Mouse (Mus musculus): ENCODE results near the gene Cd68. TPM values are rescaled to one million over a fixed set of nuclear protein-coding genes. Genes with fewer than 3 reads are reported as not detected.

Gene Cd68
- 10.0 and 14.1 TPM in 2 replicates for polyA plus RNA-seq (2015; fragmentation: Nextera tagmentation; extraction: Ambion mirVana)

- Histone ChIP-seq H3K4me3 (replicated peaks) (no peak within 1 kb of the TSS), H3K4me1 (peaks cover 45% of the 10 kb centered on the region), H3K4me2 (no peak within 1 kb of the TSS), H3K9me3 (replicated peaks) (no peaks in the 10 kb centered on the region), H3K9ac (no peak within 1 kb of the TSS), H3K36me3 (peaks cover 78% of the 10 kb centered on the region), H3K27me3 (no peaks in the 10 kb centered on the region), H3K27ac (peak within 1 kb of the TSS; percentile 58; the same call in 1 of the 2 replicates)
- 37% methylated on average over 7 of the region's 7 CpGs for WGBS
- no peak for ATAC-seq (replicated peaks; ENCODE audit: low FRiP score)
Measured at GRCm38 (mm10) chr11:69665961-69666664, at the start of gene Cd68. Gene Cd68, minus strand, starts transcription at chr11:69666153.

DNA sequence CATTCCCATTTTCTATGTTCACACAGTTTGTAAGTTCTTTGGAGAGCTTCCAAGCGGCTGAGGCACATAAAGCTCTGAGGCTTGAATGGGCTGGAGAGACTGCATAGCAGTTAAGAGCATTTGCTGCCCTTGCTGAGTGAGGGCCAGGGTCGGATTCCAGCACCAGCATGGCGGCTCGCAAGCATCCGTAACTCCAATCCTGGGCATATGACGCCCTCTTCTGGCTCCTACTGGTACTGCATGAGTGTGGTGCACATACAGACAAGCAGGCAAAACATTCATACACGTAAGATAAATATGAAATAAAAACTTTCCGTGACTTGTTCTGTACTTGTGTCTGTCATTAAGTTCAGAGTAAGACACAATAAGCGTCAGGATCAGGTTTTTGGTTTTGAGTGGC lies 49.5 kb upstream of the Cd68 start:
- H3K4me1 ChIP-seq, result peaks cover 40% of the 10 kb centered on the region
- H3K9me3 ChIP-seq (replicated peaks), result no peaks in the 10 kb centered on the region
- no peak overlapping the region for H3K4me3 ChIP-seq (replicated peaks)
- no peak for ATAC-seq (replicated peaks; ENCODE audit: low FRiP score)
- H3K36me3 ChIP-seq, result no peaks in the 10 kb centered on the region
- H3K27me3 ChIP-seq, result no peaks in the 10 kb centered on the region
- 62% methylated on average over 9 of the region's 9 CpGs for WGBS
- H3K9ac ChIP-seq, result no peak overlapping the region
- peak overlapping the region; percentile 88 for H3K27ac ChIP-seq
- H3K4me2 ChIP-seq, result no peak overlapping the region

DNA sequence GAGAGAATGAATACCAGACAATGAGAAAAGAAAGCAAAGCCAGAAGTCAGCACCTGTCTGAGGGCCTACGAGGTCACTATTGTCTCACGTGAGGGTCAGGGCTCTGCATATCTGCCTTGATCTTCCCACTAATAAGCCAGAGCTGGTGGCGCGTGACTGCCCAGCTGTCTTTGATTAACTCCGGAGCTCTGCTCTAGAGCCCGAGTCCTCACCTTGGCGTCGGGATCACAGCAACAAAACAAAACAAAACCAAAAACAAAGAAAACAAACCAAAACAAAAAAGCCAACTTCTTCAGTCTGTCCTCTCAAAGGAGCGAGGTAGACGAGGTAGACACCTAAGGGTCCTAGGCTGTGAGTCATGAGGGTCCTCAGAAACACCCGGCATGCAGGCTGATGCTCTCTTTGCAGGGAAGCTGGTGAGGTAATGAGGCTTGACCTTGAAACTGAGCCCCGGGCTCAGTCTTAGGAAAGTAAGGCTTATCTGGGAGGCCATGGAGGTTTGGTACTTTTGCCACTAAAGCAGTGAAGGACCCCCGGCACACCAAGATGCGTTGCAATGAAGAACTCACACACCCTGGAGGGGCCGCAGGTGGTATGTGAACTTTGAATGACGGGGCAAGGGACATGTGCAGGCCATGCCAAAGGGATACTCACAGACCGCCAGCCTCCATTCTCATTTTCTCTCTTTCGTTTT lies 48.8 kb upstream of the Cd68 start:
- peak overlapping the region; percentile 15; the same call in 1 of the 2 replicates for H3K4me3 ChIP-seq (replicated peaks)
- peak; percentile 73 for ATAC-seq (replicated peaks; ENCODE audit: low FRiP score)
- no peak overlapping the region for H3K9ac ChIP-seq
- H3K4me2 ChIP-seq, result peak overlapping the region; percentile 41
- no peaks in the 10 kb centered on the region for H3K27me3 ChIP-seq
- 38% methylated on average over 18 of the region's 18 CpGs for WGBS
- H3K9me3 ChIP-seq (replicated peaks), result no peaks in the 10 kb centered on the region
- H3K36me3 ChIP-seq, result no peaks in the 10 kb centered on the region
- H3K27ac ChIP-seq, result peak overlapping the region; percentile 88
- peaks cover 40% of the 10 kb centered on the region for H3K4me1 ChIP-seq

DNA sequence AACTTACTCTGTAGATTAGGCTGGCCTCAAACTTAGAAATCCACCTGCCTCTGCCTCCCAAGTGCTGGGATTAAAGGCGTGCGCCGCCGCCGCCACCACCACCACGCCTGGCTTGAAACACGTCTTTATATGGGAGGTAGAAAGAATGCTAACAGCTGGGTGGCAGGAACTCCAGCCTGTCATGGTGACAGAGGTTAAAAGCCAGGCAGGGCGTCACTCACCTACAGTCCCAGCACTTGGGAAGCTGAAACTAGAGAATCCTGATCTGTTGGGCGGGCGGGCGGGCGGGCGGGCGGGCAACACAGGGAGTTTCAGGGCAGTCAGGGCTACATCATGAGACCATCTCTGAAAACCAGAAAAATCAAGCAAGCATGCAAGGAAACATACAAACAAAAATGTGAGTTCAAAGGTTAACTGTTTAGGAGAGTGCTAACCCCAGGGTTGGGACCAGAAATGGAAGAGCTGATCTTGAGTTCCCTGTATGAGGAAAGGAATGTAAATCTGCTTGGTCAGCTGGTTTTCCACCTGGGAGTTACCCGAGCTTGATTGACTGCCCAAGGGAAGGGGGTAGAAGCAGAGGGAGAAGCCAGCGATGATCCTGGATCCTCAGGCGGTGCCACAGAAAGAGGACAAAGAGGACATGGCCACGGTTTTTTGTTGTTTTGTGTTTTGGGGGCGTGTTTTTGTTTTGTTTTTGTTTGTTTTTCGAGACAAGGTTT lies 47.2 kb upstream of the Cd68 start:
- no peak overlapping the region for H3K4me3 ChIP-seq (replicated peaks)
- peak overlapping the region; percentile 12; the same call in 1 of the 2 replicates for H3K4me2 ChIP-seq
- no peak overlapping the region for H3K9ac ChIP-seq
- H3K27me3 ChIP-seq, result no peaks in the 10 kb centered on the region
- H3K27ac ChIP-seq, result peak overlapping the region; percentile 68
- H3K4me1 ChIP-seq, result peaks cover 39% of the 10 kb centered on the region
- 58% methylated on average over 20 of the region's 20 CpGs for WGBS
- no peaks in the 10 kb centered on the region for H3K36me3 ChIP-seq
- no peaks in the 10 kb centered on the region for H3K9me3 ChIP-seq (replicated peaks)
- peak; percentile 55 for ATAC-seq (replicated peaks; ENCODE audit: low FRiP score)

- Histone ChIP-seq H3K4me3 (replicated peaks) (no peak overlapping the region), H3K9me3 (replicated peaks) (no peaks in the 10 kb centered on the region), H3K4me1 (peaks cover 37% of the 10 kb centered on the region), H3K36me3 (no peaks in the 10 kb centered on the region), H3K27ac (no peak overlapping the region), H3K4me2 (no peak overlapping the region), H3K27me3 (no peaks in the 10 kb centered on the region), H3K9ac (no peak overlapping the region)
- no peak for ATAC-seq (replicated peaks; ENCODE audit: low FRiP score)
- WGBS, result 67% methylated on average over 2 of the region's 2 CpGs
Measured at GRCm38 (mm10) chr11:69711082-69711481, 45.1 kb upstream of the Cd68 start.

- Histone ChIP-seq H3K9ac (no peak overlapping the region), H3K4me2 (no peak overlapping the region), H3K27me3 (no peaks in the 10 kb centered on the region), H3K36me3 (no peaks in the 10 kb centered on the region), H3K4me1 (peaks cover 30% of the 10 kb centered on the region), H3K4me3 (replicated peaks) (no peak overlapping the region), H3K27ac (no peak overlapping the region), H3K9me3 (replicated peaks) (no peaks in the 10 kb centered on the region)
- no peak for ATAC-seq (replicated peaks; ENCODE audit: low FRiP score)
- WGBS, result 72% methylated on average over 3 of the region's 3 CpGs
Measured at GRCm38 (mm10) chr11:69710470-69710869, 44.5 kb upstream of the Cd68 start.

- Histone ChIP-seq H3K27me3 (no peaks in the 10 kb centered on the region), H3K27ac (no peak overlapping the region), H3K4me2 (no peak overlapping the region), H3K9ac (no peak overlapping the region), H3K4me1 (peaks cover 24% of the 10 kb centered on the region), H3K9me3 (replicated peaks) (no peaks in the 10 kb centered on the region), H3K36me3 (no peaks in the 10 kb centered on the region), H3K4me3 (replicated peaks) (no peak overlapping the region)
- WGBS, result 56% methylated on average over 11 of the region's 11 CpGs
- no peak for ATAC-seq (replicated peaks; ENCODE audit: low FRiP score)
Measured at GRCm38 (mm10) chr11:69709554-69710446, 43.8 kb upstream of the Cd68 start.

DNA sequence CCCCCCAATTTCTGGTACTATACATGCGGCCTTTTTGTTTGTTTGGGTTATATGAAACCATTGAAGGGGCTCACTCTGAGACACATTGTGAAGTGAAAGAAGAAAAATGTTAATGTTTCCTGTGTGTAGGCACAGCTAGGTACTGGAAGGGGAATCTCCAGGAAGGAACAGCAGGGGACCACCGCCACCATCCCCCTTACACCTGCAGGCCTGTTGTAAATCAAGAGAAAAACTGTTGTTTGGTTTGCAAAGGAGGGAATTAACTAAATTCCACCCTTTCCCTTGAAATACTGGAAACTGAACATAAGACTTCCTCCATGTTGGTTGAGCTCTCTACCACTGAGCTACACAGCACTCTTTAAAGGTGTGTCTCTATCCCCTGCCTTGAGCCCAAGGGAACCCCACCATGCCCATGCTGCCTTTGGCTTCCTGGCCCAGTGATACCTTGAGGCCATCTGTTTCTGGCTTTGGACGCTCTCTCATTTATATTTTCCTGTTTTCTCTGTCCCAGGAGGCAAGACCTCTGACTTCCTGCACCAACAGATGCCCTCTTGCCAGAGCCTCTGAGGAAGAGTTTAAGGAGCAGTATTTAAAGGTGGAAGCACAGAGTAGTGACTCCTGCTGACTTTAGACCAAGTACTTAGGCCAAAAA lies 42.8 kb upstream of the Cd68 start:
- H3K4me1 ChIP-seq, result peaks cover 21% of the 10 kb centered on the region
- no peak overlapping the region for H3K27ac ChIP-seq
- no peak overlapping the region for H3K4me3 ChIP-seq (replicated peaks)
- no peak overlapping the region for H3K4me2 ChIP-seq
- no peaks in the 10 kb centered on the region for H3K9me3 ChIP-seq (replicated peaks)
- H3K9ac ChIP-seq, result no peak overlapping the region
- 76% methylated on average over 3 of the region's 3 CpGs for WGBS
- no peaks in the 10 kb centered on the region for H3K36me3 ChIP-seq
- H3K27me3 ChIP-seq, result no peaks in the 10 kb centered on the region
- no peak for ATAC-seq (replicated peaks; ENCODE audit: low FRiP score)

DNA sequence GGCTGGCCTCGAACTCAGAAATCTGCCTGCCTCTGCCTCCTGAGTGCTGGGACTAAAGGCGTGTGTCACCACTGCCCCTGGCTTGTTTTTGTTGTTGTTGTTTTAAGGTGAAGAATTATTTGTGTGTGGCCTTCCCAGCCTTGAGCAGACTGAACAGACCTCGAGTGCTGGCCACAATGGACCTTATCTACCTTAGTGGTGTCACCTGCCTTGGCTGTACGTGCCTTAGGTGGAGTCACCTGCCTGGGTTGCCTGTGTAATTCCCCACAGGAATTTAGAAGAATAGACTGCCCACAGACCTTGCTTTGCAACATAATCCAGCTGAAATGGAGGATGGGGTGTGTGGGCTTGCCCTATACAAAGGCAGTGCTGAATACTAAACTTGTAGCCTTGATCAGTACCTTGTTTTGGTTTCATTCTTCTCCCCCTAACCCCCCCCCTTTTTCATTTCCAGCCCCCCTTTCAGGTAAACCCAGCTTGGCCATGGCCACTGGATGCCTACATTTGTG lies 42.0 kb upstream of the Cd68 start:
- no peak overlapping the region for H3K4me2 ChIP-seq
- ATAC-seq (replicated peaks; ENCODE audit: low FRiP score), result no peak
- no peak overlapping the region for H3K4me3 ChIP-seq (replicated peaks)
- no peaks in the 10 kb centered on the region for H3K9me3 ChIP-seq (replicated peaks)
- H3K9ac ChIP-seq, result no peak overlapping the region
- 88% methylated on average over 4 of the region's 4 CpGs for WGBS
- peaks cover 13% of the 10 kb centered on the region; the same call in 1 of the 2 replicates for H3K4me1 ChIP-seq
- H3K27ac ChIP-seq, result no peak overlapping the region
- no peaks in the 10 kb centered on the region for H3K27me3 ChIP-seq
- H3K36me3 ChIP-seq, result no peaks in the 10 kb centered on the region

GRCm38 (mm10) chr11:69707480-69707847 lies 41.5 kb upstream of the Cd68 start:
- H3K4me1 ChIP-seq, result peaks cover 11% of the 10 kb centered on the region; the same call in 1 of the 2 replicates
- ATAC-seq (replicated peaks; ENCODE audit: low FRiP score), result no peak
- no peaks in the 10 kb centered on the region for H3K27me3 ChIP-seq
- H3K4me3 ChIP-seq (replicated peaks), result no peak overlapping the region
- H3K36me3 ChIP-seq, result no peaks in the 10 kb centered on the region
- 92% methylated on average over 4 of the region's 4 CpGs for WGBS
- H3K4me2 ChIP-seq, result no peak overlapping the region
- no peak overlapping the region for H3K9ac ChIP-seq
- no peak overlapping the region for H3K27ac ChIP-seq
- no peaks in the 10 kb centered on the region for H3K9me3 ChIP-seq (replicated peaks)

All from kidney, embryonic 15.5 days (tissue).